ENCODE assay signal across 22 mouse cellular contexts in the genomic region with DNA sequence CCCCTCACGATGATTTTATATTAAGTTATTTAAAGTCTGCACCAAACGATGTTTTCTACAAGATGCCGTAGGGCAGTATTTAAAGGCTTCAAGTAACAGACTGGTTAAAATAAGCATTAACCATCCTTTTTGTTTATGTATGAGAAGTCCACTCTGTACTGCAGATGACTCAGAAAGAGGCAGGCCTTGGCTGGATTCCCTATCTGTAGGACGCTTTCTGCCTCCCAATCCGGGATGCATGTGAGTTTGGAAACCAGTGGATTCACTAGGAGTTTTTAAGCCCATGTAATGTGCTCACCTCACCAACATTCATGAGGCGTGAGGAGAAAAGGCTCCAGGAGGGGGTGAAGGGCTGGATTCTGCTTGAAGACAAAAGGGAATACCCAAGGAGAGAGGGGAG.
DNase-seq lines count a peak whose midpoint lies in the region; ATAC-seq lines count a peak whose summit lies in the region.
"Had no signal": no experiment of that assay in that cellular context is flagged by ENCODE, and none has a peak within 500 bp of the region (broad histone marks: within the 10 kb centered on the region; RNA-seq: fewer than 3 reads in every experiment).

No protein-coding gene starts in this region.

- no peak for DNase-seq in hindbrain, embryonic 14.5 days (ENCODE audit: low spot score)
- DNase-seq in 3T3-L1 (ENCODE audit: low read depth, low spot score) (peak; percentile 12), NIH3T3 (ENCODE audit: low read depth) (peak; percentile 51)
- no peak for DNase-seq in limb, embryonic 10.5 days (ENCODE audit: low spot score)
- no peak for DNase-seq in frontal cortex, adult 2 months (ENCODE audit: extremely low spot score in 1 of 2, low spot score in 1 of 2)
- DNase-seq in adrenal gland, adult (ENCODE audit: inconsistent age in 2 of 2, low spot score in 1 of 2) = no peak
- DNase-seq: cerebellum, adult 11-12 months; gastrocnemius, postnatal 25 days; heart, adult 18-20 months; heart, postnatal 10 days; kidney, adult 9 months; kidney, postnatal 14 days; left cerebral cortex, postnatal 4 days; liver, embryonic 13.5 days; lung, adult 2 months; thymus, adult 2 months had no signal

- peak overlapping the region; percentile 24; the same call in 1 of the 2 replicates for H3K9ac ChIP-seq in hindbrain, embryonic 13.5 days
- H3K9ac ChIP-seq in hindbrain, embryonic 14.5 days = no peak overlapping the region
- H3K9ac ChIP-seq: heart, embryonic 12.5 days; intestine, embryonic 15.5 days; liver, embryonic 13.5 days had no signal

- H3K4me3 ChIP-seq in hindbrain, embryonic 13.5 days = no peak overlapping the region
- H3K4me3 ChIP-seq in hindbrain, embryonic 14.5 days (replicated peaks; ENCODE audit: low read length) = no peak overlapping the region
- H3K4me3 ChIP-seq in limb, embryonic 10.5 days = no peak overlapping the region
- H3K4me3 ChIP-seq: heart, embryonic 12.5 days; intestine, embryonic 15.5 days; liver, embryonic 13.5 days; myocyte had no signal

- H3K4me2 ChIP-seq in hindbrain, embryonic 13.5 days = no peak overlapping the region
- no peak overlapping the region for H3K4me2 ChIP-seq in hindbrain, embryonic 14.5 days (replicated peaks)
- H3K4me2 ChIP-seq: heart, embryonic 12.5 days; intestine, embryonic 15.5 days; liver, embryonic 13.5 days had no signal

- ATAC-seq in hindbrain, embryonic 13.5 days (ENCODE audit: low FRiP score) = no peak
- no peak for ATAC-seq in hindbrain, embryonic 14.5 days (ENCODE audit: low FRiP score)

- no peaks in the 10 kb centered on the region for H3K27me3 ChIP-seq in hindbrain, embryonic 13.5 days
- no peaks in the 10 kb centered on the region for H3K27me3 ChIP-seq in hindbrain, embryonic 14.5 days (ENCODE audit: control insufficient read depth, insufficient read depth, low read length)
- H3K27me3 ChIP-seq in limb, embryonic 10.5 days (ENCODE audit: low read depth, poor library complexity, severe bottlenecking) = no peaks in the 10 kb centered on the region
- H3K27me3 ChIP-seq: heart, embryonic 12.5 days; intestine, embryonic 15.5 days; liver, embryonic 13.5 days had no signal

- WGBS in hindbrain, embryonic 13.5 days = 87% methylated on average over 6 of the region's 6 CpGs
- 85% methylated on average over 6 of the region's 6 CpGs for WGBS in hindbrain, embryonic 14.5 days
- 91% methylated on average over 6 of the region's 6 CpGs for WGBS in limb, embryonic 10.5 days

- no peak overlapping the region for H3K27ac ChIP-seq in hindbrain, embryonic 13.5 days
- no peak overlapping the region for H3K27ac ChIP-seq in hindbrain, embryonic 14.5 days
- peak overlapping the region; percentile 79 for H3K27ac ChIP-seq in limb, embryonic 10.5 days
- H3K27ac ChIP-seq: intestine, embryonic 15.5 days; liver, embryonic 13.5 days; macrophage; stomach, postnatal 0 days had no signal

- H3K36me3 ChIP-seq in hindbrain, embryonic 13.5 days = no peaks in the 10 kb centered on the region
- H3K36me3 ChIP-seq in hindbrain, embryonic 14.5 days (replicated peaks; ENCODE audit: control insufficient read depth, insufficient read depth) = no peaks in the 10 kb centered on the region
- no peaks in the 10 kb centered on the region for H3K36me3 ChIP-seq in limb, embryonic 10.5 days
- H3K36me3 ChIP-seq: heart, embryonic 12.5 days; intestine, embryonic 15.5 days; liver, embryonic 13.5 days had no signal

- H3K9me3 ChIP-seq in hindbrain, embryonic 13.5 days = no peaks in the 10 kb centered on the region
- H3K9me3 ChIP-seq in hindbrain, embryonic 14.5 days (ENCODE audit: control insufficient read depth, low read length) = no peaks in the 10 kb centered on the region
- H3K9me3 ChIP-seq in limb, embryonic 10.5 days (replicated peaks) = no peaks in the 10 kb centered on the region
- H3K9me3 ChIP-seq: heart, embryonic 12.5 days; intestine, embryonic 15.5 days; liver, embryonic 13.5 days had no signal

- peaks cover 28% of the 10 kb centered on the region for H3K4me1 ChIP-seq in hindbrain, embryonic 13.5 days (replicated peaks)
- peaks cover 21% of the 10 kb centered on the region for H3K4me1 ChIP-seq in hindbrain, embryonic 14.5 days (replicated peaks; ENCODE audit: control insufficient read depth, insufficient read depth, low read length)
- peaks cover 44% of the 10 kb centered on the region for H3K4me1 ChIP-seq in limb, embryonic 10.5 days
- H3K4me1 ChIP-seq: liver, embryonic 13.5 days had no signal

Comparison
In these comparisons a context has a peak if more than half of its experiments do, and no peak if none do; other contexts are left out.
1. DNase-seq: peak in 3T3-L1 (single experiment) and NIH3T3 (single experiment); none in hindbrain, embryonic 14.5 days (single experiment), limb, embryonic 10.5 days (single experiment), frontal cortex, adult 2 months (0 of 2) and adrenal gland, adult (0 of 2).